Mouse (Mus musculus) heart, embryonic 14.5 days (tissue): ENCODE results near the gene Perm1. TPM values are rescaled to one million over a fixed set of nuclear protein-coding genes. Genes with fewer than 3 reads are reported as not detected.

ENCODE experiments used
- ATAC-seq: fragments of 200-750 bp; cut with Nextera tagmentation; 2 replicates; pipeline ENCODE4 v1.8.0; 2017; ENCODE audit warnings: low read depth, moderate TSS enrichment; ENCODE audit not compliant: insufficient number of reproducible peaks, insufficient read depth, low FRiP score
- H3K27ac ChIP-seq, 2 experiments: fragments of 200-500 bp in 1 of 2; fragments of 300-500 bp in 1 of 2; sonication (generic) in 1 of 2; replicated peaks in 1 of 2; 2 replicates each; pipeline ENCODE4 v1.5.1; 2012 to 2014; ENCODE audit warnings: low read depth in 2 of 2, low read length in 2 of 2, control low read depth in 1 of 2, mild to moderate bottlenecking in 1 of 2, mixed read lengths in 1 of 2; ENCODE audit not compliant: control insufficient read depth in 1 of 2, insufficient read depth in 1 of 2
- H3K27me3 ChIP-seq: fragments of 300-500 bp; sonication (generic); 2 replicates; pipeline ENCODE4 v1.6.1; 2014; ENCODE audit warnings: mild to moderate bottlenecking, low read length, control low read depth; ENCODE audit not compliant: control insufficient read depth, insufficient read depth
- H3K36me3 ChIP-seq: fragments of 300-500 bp; sonication (generic); 2 replicates; pipeline ENCODE4 v1.6.1; 2014; ENCODE audit warnings: mild to moderate bottlenecking, control low read depth, low read length, mixed read lengths; ENCODE audit not compliant: control insufficient read depth, insufficient read depth
- H3K4me1 ChIP-seq, 2 experiments: fragments of 200-500 bp in 1 of 2; fragments of 300-500 bp in 1 of 2; sonication (generic) in 1 of 2; 2 replicates each; pipeline ENCODE4 v1.6.1; 2012 to 2014; ENCODE audit warnings: low read length in 2 of 2, control low read depth in 1 of 2, mixed read lengths in 1 of 2; ENCODE audit not compliant: control insufficient read depth in 2 of 2, insufficient read depth in 2 of 2
- H3K4me2 ChIP-seq: fragments of 300-500 bp; sonication (generic); 2 replicates; pipeline ENCODE4 v1.6.1; 2014; ENCODE audit warnings: mild to moderate bottlenecking, low read length
- H3K4me3 ChIP-seq, 2 experiments: fragments of 200-500 bp in 1 of 2; fragments of 300-500 bp in 1 of 2; sonication (generic) in 1 of 2; 2 replicates each; pipeline ENCODE4 v1.5.1; 2012 to 2014; ENCODE audit warnings: low read length in 2 of 2, mild to moderate bottlenecking in 2 of 2, control low read depth in 1 of 2, low read depth in 1 of 2, moderate library complexity in 1 of 2; ENCODE audit not compliant: control insufficient read depth in 1 of 2, insufficient read depth in 1 of 2
- H3K9ac ChIP-seq: fragments of 300-500 bp; sonication (generic); 2 replicates; pipeline ENCODE4 v1.6.1; 2014; ENCODE audit warnings: mild to moderate bottlenecking, low read length
- H3K9me3 ChIP-seq: fragments of 300-500 bp; sonication (generic); 2 replicates; pipeline ENCODE4 v1.6.1; 2016; ENCODE audit warnings: low read length, control low read depth; ENCODE audit not compliant: control insufficient read depth
- WGBS: fragments of 180-500 bp; shearing (Covaris S2); extraction: QIAGEN DNeasy Blood & Tissue Kit; methylation state at CpG from one replicate; pipeline ENCODE4 v1.1.7; 2014; 5-methylcytosine and 5-hydroxymethylcytosine counted together
- polyA plus RNA-seq: library from polyadenylated mRNA; unstranded; fragments of >200 nt; fragmentation: Nextera tagmentation; extraction: Ambion mirVana; gene quantifications from 2 replicates; pipeline ENCODE4 v1.2.1, GENCODE M21; 2014

The Perm1 gene
- polyA plus RNA-seq, 1 experiment from 2014 or later, result 6.1 TPM

GRCm38 (mm10) chr4:156193906-156194305 is 21.8 kb upstream of the Perm1 start:
- no peak overlapping the region for H3K27ac ChIP-seq
- peaks cover 42% of the 10 kb centered on the region for H3K36me3 ChIP-seq
- no peak overlapping the region for H3K4me3 ChIP-seq
- H3K27me3 ChIP-seq, result no peaks in the 10 kb centered on the region
- peaks cover 44 to 60% of the 10 kb centered on the region in 2 experiments for H3K4me1 ChIP-seq
- H3K9me3 ChIP-seq, result no peaks in the 10 kb centered on the region
- no peak for ATAC-seq
- WGBS, result 64% methylated on average over 5 of the region's 5 CpGs
- H3K9ac ChIP-seq, result no peak overlapping the region
- no peak overlapping the region for H3K4me2 ChIP-seq

GRCm38 (mm10) chr4:156194346-156194745 is 21.3 kb upstream of the Perm1 start:
- Histone ChIP-seq H3K9ac (no peak overlapping the region), H3K27me3 (no peaks in the 10 kb centered on the region), H3K4me1 (peaks cover 40 to 56% of the 10 kb centered on the region in 2 experiments), H3K27ac (no peak overlapping the region), H3K4me3 (no peak overlapping the region), H3K9me3 (no peaks in the 10 kb centered on the region), H3K4me2 (0 out of 2 replicates have a peak overlapping the region, but pooled peaks have one; percentile 8), H3K36me3 (peaks cover 42% of the 10 kb centered on the region)
- no peak for ATAC-seq
- 60% methylated on average over 6 of the region's 6 CpGs for WGBS

GRCm38 (mm10) chr4:156195927-156196870 is 19.5 kb upstream of the Perm1 start:
- peaks cover 26% of the 10 kb centered on the region for H3K36me3 ChIP-seq
- 4% methylated on average over 35 of the region's 35 CpGs for WGBS
- ATAC-seq, result no peak
- H3K4me3 ChIP-seq, result peak overlapping the region; percentile 84 to 93
- peaks cover 30 to 45% of the 10 kb centered on the region in 2 experiments for H3K4me1 ChIP-seq
- peak overlapping the region; percentile 11 to 78 for H3K27ac ChIP-seq
- peak overlapping the region; percentile 94 for H3K9ac ChIP-seq
- H3K27me3 ChIP-seq, result no peaks in the 10 kb centered on the region
- no peaks in the 10 kb centered on the region for H3K9me3 ChIP-seq
- H3K4me2 ChIP-seq, result peak overlapping the region; percentile 98

- peak; percentile 81 for ATAC-seq
- H3K4me1 ChIP-seq, result peaks cover 30 to 45% of the 10 kb centered on the region in 2 experiments
- peak within 1 kb of the TSS; percentile 94 for H3K9ac ChIP-seq
- H3K4me3 ChIP-seq, result peak within 1 kb of the TSS; percentile 84 to 93
- peaks cover 18% of the 10 kb centered on the region for H3K36me3 ChIP-seq
- H3K4me2 ChIP-seq, result peak within 1 kb of the TSS; percentile 98
- H3K27ac ChIP-seq, result peak within 1 kb of the TSS; percentile 77 to 91
- WGBS, result under 1% methylated on average over 46 of the region's 88 CpGs
- no peaks in the 10 kb centered on the region for H3K9me3 ChIP-seq
- no peaks in the 10 kb centered on the region for H3K27me3 ChIP-seq
These were observed 18.4 kb upstream of the Perm1 start, which contains the start of gene Agrn for GRCm38 (mm10) chr4:156197131-156197828. Gene Agrn, minus strand, starts transcription at chr4:156197488.

GRCm38 (mm10) chr4:156197829-156198205 is 17.9 kb upstream of the Perm1 start:
- ATAC-seq, result peak; percentile 87
- Histone ChIP-seq H3K9me3 (no peaks in the 10 kb centered on the region), H3K4me2 (peak overlapping the region; percentile 59), H3K27me3 (no peaks in the 10 kb centered on the region), H3K36me3 (peaks cover 14% of the 10 kb centered on the region), H3K27ac (peak overlapping the region; percentile 77 to 91), H3K4me1 (peaks cover 27 to 44% of the 10 kb centered on the region in 2 experiments), H3K9ac (peak overlapping the region; percentile 73), H3K4me3 (peak overlapping the region; percentile 48 to 84)
- under 1% methylated on average over 25 of the region's 26 CpGs for WGBS

- Histone ChIP-seq H3K27me3 (peaks cover 5% of the 10 kb centered on the region; the same call in 1 of the 2 replicates), H3K36me3 (no peaks in the 10 kb centered on the region), H3K27ac (0 out of 4 replicates have a peak within 1 kb of the TSS, but pooled peaks of 1 of the 2 experiments have one; percentile 1), H3K4me3 (no peak within 1 kb of the TSS), H3K9me3 (no peaks in the 10 kb centered on the region), H3K4me1 (peaks cover 6 to 20% of the 10 kb centered on the region in 2 experiments; a peak in 3 of 4 replicates), H3K9ac (no peak within 1 kb of the TSS), H3K4me2 (peak within 1 kb of the TSS; percentile 24; the same call in 1 of the 2 replicates)
- WGBS, result 57% methylated on average over 10 of the region's 10 CpGs
- ATAC-seq, result no peak
These were observed 14.8 kb upstream of the Perm1 start, which contains the start of gene Isg15 for GRCm38 (mm10) chr4:156200623-156201475. Gene Isg15, minus strand, starts transcription at chr4:156200818.
